Mouse (Mus musculus): ENCODE measurements around the gene Ppp1r14a.

The Ppp1r14a gene

GRCm38 (mm10) chr7:29288942-29289638 lies at the start of gene Ppp1r14a:
Gene Ppp1r14a (plus strand): TSS chr7:29289308.
- peak; percentile 84 for DNase-seq (ENCODE audit: low spot score)

DNA sequence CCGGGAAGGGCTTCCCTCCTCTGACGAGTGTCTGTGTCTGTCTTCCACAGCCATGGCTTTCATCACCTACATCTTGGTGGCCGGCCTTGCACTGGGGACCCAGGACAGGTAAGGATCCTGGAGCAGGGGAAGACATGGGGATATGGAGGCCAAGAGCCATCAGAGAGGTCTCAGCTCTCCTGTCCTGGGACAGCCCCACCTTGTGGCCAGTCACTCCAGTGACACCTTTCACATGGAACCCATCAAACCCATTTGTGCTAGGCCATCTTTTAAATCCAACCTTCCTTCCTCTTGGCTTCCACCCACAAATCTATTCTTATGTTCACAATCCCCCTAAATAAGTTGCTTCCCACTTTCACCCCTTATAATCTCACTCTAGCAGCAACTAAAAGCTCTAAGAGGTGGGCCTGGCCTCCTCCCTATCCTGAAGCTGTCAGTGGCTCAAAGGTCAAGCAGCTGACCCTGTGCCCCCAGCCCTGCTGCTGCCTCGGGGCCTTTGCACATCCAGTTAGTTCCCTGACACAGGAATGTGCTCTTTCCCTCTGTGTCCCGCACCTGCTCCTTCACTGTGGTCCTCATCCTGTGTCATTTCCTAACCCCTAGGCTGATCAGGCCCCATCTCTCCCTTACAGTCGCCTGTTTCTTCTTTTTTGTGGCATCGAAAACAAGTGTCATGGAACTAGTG lies 44.2 kb upstream of the Ppp1r14a start:
- DNase-seq (ENCODE audit: low spot score), result no peak

GRCm38 (mm10) chr7:29246015-29246414 lies 43.1 kb upstream of the Ppp1r14a start:
- DNase-seq (ENCODE audit: low spot score), result no peak

DNA sequence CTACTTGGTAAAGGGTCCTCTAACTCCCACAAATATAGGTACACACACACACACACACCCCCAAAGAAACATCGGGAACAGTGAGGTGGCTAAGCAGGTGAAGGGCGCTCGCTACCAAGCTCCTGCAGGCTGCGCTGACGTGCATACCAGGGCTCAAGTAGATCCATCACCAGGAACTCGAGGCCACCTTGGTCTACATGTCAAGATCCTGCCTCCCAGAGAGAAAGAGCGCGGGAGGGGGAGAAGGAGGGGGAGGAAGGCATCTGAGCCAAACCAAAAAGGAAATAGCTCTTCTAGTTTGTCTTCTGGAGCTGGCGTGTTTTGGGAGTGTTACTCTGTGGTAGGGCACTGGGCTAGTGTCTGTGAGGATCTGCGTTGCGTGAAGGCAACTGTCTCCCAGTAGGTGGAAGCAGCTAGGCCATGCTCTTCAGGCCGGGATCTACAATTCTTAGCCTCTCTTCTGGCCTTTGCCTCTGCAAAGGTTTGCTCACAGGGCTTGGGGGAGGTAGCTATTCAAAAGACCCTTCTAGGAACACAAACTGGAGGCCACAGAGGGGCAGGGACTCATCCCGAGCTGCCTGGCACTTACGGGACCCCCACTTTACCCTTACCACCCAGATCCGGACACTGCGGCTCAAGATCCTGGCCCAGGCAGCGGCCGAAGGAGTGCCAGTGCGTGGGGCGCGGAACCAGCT lies 42.3 kb upstream of the Ppp1r14a start:
- no peak for DNase-seq (ENCODE audit: low spot score)

DNA sequence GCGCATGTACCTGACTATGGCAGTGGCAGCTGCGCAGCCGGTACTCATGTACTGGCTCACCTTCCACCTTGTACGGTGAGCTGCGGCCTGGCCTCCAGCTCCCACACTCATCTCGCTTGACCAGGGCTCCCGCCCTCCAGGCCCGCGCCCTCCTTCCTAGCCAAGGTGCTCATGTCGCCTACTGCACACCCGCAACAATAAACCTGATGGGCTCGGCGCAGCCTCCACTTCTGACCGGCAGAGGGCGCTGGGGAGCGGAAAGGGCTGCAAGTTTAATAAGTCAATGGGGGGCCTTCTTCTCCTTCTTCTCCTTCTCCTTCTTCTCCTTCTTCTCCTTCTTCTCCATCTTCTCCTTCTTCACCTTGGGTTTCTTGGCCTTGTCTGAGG lies 41.8 kb upstream of the Ppp1r14a start:
- peak; percentile 90 for DNase-seq (ENCODE audit: low spot score)

- no peak for DNase-seq (ENCODE audit: low spot score)
These were observed 41.4 kb upstream of the Ppp1r14a start for GRCm38 (mm10) chr7:29247706-29248105.

GRCm38 (mm10) chr7:29248261-29248841 lies 40.8 kb upstream of the Ppp1r14a start, which contains the start of gene 2200002D01Rik:
Gene 2200002D01Rik (minus strand): TSS chr7:29248466.
- no peak for DNase-seq (ENCODE audit: low spot score)

DNA sequence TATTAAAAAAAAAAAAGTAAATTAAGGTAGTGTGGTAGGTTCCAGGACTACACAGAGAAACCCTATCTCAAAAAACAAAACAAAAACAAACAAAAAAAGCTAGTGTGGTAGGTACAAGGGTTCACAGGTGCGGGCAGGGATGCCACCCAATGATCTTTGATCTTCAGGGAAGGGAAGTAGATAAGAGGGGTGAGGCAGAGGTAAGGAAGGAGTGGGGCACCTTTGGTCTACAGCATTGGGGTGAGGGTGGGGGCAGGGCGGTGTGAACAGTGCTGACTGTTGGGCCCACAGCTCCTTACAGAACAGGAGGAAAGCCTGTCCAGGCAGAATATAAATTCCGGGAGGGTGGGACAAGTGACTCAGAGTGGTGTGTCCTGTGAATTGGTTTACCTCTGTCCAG lies 37.9 kb upstream of the Ppp1r14a start:
- no peak for DNase-seq (ENCODE audit: low spot score)

DNA sequence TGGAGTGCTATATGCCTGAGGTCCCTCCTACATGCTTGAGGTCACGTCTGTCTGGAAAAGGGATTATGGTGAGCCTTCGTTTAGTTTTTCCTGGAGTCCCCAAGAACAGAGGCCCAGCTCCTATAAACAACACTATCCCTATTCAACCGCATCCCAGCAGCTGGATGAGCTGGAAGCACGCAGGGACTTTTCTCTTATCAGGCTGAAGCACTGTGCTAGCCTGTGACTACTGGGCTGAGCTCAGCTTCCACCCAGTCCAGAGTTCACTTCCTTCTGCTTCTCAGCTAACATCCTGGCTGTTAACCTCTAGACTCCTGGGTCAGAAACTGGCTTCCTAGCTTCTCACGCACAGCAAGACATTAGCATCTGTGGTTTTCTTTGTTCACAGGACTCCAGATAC lies 35.3 kb upstream of the Ppp1r14a start:
- no peak for DNase-seq (ENCODE audit: low spot score)

DNA sequence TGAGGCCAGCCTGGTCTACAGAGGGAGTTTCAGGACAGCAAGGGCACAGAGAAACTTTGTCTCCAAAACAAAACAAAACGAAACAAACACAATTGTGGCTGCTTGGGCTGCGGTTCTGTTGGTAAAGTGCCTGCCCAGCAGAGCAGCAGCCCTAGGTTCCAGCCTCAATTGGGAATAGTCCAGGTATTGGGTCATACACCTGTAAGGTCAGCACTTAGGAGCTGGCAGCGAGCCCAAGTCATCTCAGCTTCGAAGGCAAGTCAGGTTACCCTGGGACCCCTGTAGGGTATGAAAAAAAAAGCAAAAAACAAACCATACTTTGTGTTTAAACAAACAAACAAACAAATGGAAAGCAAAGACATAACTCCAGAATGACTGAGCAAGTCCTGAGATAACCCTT lies 33.2 kb upstream of the Ppp1r14a start:
- DNase-seq (ENCODE audit: low spot score), result no peak

DNA sequence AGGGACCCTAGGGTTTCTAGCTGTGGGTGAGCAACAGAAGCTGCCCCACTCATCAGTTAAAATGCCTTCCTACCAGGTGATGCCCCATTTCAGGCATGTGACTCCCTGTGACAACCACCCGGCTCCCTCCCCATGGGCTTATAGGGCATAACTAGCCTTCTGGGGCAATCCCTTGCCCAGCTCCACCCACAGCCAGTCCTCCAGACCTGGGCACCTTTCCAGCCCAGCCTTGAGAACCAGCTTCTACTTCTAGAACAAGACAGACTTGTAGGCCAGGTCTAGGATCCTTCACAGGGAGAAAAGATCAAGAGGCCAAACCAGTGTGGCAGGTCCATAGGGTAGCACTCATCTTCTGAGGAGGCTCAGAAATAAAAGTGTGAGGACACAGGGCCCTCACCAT lies 31.7 kb upstream of the Ppp1r14a start:
- DNase-seq (ENCODE audit: low spot score), result no peak

DNA sequence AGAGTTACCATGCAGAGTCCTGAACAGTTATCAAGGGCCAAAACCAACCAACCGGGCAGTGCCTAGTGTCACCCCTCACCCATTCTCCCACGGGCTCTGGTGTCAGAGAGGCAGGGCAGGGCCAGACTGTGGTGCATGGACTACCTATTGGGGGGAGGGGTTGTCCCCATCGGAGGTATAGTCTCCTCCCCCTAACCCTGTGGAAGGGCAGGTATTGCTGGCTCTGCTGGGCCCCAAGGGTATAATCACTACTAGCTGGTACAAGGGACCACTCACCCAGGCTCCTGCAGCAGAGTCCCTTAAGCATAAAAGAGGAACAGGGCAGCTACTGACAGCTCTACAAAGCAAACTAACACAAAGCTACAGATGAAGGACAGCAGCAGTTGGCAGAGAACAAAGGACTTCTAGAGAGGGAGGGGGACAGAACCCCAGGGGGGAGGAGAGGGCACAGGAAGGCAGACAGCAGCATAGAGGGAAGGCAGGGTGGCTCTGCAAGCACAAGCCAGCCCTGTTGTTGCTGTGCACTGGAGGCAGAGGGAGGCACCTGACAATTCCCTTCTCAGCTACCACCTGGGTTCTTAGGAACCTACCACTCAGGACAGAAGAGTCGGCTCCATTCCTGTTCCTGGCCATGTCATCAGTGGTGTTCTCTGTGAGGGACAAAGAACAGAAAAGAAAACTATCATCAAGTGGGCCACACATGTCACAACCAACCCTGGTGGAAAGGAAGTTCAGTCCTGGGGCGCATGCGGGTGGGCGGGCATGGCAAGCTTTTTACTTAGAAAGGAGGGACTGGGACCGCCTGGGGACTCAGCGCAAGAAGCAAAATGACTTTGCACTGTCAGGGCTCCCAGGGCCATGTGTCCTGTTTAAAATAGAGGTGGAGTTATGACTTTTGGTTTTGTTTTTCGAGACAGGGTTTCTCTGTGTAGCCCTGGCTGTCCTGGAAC lies 29.1 kb upstream of the Ppp1r14a start:
- DNase-seq (ENCODE audit: low spot score), result no peak

GRCm38 (mm10) chr7:29262151-29262550 lies 27.0 kb upstream of the Ppp1r14a start:
- DNase-seq (ENCODE audit: low spot score), result no peak

DNA sequence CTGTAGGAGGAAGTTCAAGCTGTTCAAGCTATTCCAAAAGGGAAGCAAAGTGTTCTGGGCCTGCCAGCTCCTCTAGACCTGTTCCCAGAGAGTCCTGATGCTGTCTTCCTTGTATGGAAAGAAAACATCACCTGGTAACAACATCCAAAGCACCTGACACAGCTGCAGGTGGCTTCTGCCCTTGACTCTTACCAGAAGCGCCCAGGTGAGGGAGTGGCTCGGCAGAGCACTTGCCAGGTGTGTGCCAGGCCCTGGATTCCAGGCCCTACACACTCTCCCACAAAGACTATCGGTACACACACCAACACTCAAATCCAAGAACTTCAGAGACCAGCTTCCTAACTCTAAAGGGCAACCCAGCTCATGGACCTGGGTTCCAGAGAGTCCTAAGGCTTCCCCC lies 25.3 kb upstream of the Ppp1r14a start:
- no peak for DNase-seq (ENCODE audit: low spot score)

DNA sequence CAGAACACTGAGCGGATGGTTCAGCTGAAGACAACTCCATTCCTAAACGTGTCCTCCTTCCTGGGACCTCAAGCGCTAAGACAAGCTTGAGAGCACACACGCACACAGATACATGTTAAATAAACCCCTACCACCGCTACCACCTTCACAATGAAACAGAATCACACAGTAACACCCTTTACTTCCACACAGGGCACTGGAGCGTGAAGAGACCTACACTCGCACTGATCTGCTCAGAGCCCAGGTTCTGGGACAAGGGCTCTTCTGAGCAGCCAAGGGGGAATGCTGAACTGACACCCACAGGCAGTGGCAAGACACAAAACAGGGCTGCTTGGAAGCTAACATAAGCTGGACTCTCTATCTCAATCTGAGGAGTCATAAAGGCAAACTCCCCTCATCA lies 23.5 kb upstream of the Ppp1r14a start:
- no peak for DNase-seq (ENCODE audit: low spot score)

GRCm38 (mm10) chr7:29266931-29267330 lies 22.2 kb upstream of the Ppp1r14a start:
- no peak for DNase-seq (ENCODE audit: low spot score)

GRCm38 (mm10) chr7:29270445-29270844 lies 18.7 kb upstream of the Ppp1r14a start:
- DNase-seq (ENCODE audit: low spot score), result no peak

- no peak for DNase-seq (ENCODE audit: low spot score)
These were observed 17.2 kb upstream of the Ppp1r14a start for GRCm38 (mm10) chr7:29271687-29272465.

GRCm38 (mm10) chr7:29276715-29277114 lies 12.4 kb upstream of the Ppp1r14a start:
- no peak for DNase-seq (ENCODE audit: low spot score)

DNA sequence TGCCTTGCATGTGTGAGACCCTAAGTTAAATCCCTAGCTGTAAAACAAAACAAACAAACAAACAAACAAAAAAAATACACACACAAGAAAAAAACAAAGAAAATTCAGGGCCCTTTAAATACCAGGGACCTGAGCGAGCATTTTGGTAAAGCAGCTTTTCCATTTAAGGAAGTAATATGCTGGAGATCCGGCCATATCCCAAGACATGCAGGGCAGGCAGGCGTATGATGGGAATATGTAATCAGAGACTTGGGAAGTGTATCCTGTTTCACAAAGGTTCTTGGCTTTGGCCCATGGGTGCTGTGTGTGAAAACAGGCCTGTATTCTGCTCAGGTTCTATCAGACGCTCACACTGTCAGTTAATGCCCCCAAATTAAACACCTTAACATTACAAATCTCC lies 11.6 kb upstream of the Ppp1r14a start:
- no peak for DNase-seq (ENCODE audit: low spot score)

DNA sequence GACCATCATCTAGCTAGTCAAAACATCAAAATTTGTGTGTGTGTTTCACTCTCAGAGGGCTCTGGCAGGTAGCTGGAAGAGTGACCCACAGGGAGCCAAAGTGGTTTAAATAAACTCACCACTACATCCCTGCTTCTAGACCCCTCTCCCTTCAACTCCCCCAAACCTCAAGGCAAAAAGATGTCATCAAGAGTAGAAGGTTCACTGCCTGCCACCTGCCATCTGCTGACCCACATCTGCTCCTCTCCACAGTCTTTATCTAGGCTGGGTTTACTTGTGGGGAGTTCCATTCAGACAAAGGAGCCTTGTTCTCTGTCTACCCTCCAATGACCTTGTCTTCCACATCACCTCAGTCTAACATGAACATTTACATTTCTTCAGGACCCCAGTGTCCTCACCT lies 9.8 kb upstream of the Ppp1r14a start:
- DNase-seq (ENCODE audit: low spot score), result no peak

All from ovary, postnatal 14 days (tissue).